Mouse (Mus musculus): ENCODE measurements around the gene Carmil3. TPM values are rescaled to one million over a fixed set of nuclear protein-coding genes. Genes with fewer than 3 reads are reported as not detected.

Carmil3 gene
- polyA plus RNA-seq (2015; fragmentation: Nextera tagmentation; extraction: Ambion mirVana), result 0.52 and 0.61 TPM in 2 replicates

GRCm38 (mm10) chr14:55490361-55491201 is at the start of gene Carmil3:
Gene Carmil3, plus strand, starts transcription at chr14:55490651.
- H3K4me1 ChIP-seq (replicated peaks; ENCODE audit: control insufficient read depth, insufficient read depth, low read length), result no peaks in the 10 kb centered on the region
- peak within 1 kb of the TSS; percentile 27 for H3K9ac ChIP-seq (ENCODE audit: low read depth, low read length)
- no peak for TF ChIP-seq CTCF (IDR thresholded peaks at IDR 0.05; ENCODE audit: low read depth)
- H3K4me3 ChIP-seq (ENCODE audit: low read depth, low read length), result peak within 1 kb of the TSS; percentile 65
- WGBS, result 1% methylated on average over 68 of the region's 68 CpGs
- H3K27ac ChIP-seq (ENCODE audit: low read depth, low read length), result no peak within 1 kb of the TSS
- no peaks in the 10 kb centered on the region for H3K27me3 ChIP-seq (replicated peaks; ENCODE audit: control insufficient read depth, insufficient read depth, low read length)
- H3K4me2 ChIP-seq (replicated peaks; ENCODE audit: low read depth), result peak within 1 kb of the TSS; percentile 99
- peaks cover 24% of the 10 kb centered on the region for H3K36me3 ChIP-seq (ENCODE audit: control insufficient read depth, insufficient read depth)
- H3K9me3 ChIP-seq (ENCODE audit: control insufficient read depth), result no peaks in the 10 kb centered on the region
- ATAC-seq, result peak; percentile 39

GRCm38 (mm10) chr14:55457693-55458092 is 32.8 kb upstream of the Carmil3 start:
- no peak overlapping the region for H3K4me3 ChIP-seq (ENCODE audit: low read depth, low read length)
- H3K36me3 ChIP-seq (ENCODE audit: control insufficient read depth, insufficient read depth), result no peaks in the 10 kb centered on the region
- no peak for TF ChIP-seq CTCF (IDR thresholded peaks at IDR 0.05; ENCODE audit: low read depth)
- no peaks in the 10 kb centered on the region for H3K27me3 ChIP-seq (replicated peaks; ENCODE audit: control insufficient read depth, insufficient read depth, low read length)
- no peak overlapping the region for H3K4me2 ChIP-seq (replicated peaks; ENCODE audit: low read depth)
- H3K4me1 ChIP-seq (replicated peaks; ENCODE audit: control insufficient read depth, insufficient read depth, low read length), result no peaks in the 10 kb centered on the region
- WGBS, result 36% methylated on average over 2 of the region's 2 CpGs
- no peaks in the 10 kb centered on the region for H3K9me3 ChIP-seq (ENCODE audit: control insufficient read depth)
- H3K9ac ChIP-seq (ENCODE audit: low read depth, low read length), result no peak overlapping the region
- no peak overlapping the region for H3K27ac ChIP-seq (ENCODE audit: low read depth, low read length)
- ATAC-seq, result no peak

GRCm38 (mm10) chr14:55458273-55458672 is 32.2 kb upstream of the Carmil3 start:
- Histone ChIP-seq H3K4me2 (replicated peaks; ENCODE audit: low read depth) (no peak overlapping the region), H3K4me1 (replicated peaks; ENCODE audit: control insufficient read depth, insufficient read depth, low read length) (no peaks in the 10 kb centered on the region), H3K27ac (ENCODE audit: low read depth, low read length) (no peak overlapping the region), H3K27me3 (replicated peaks; ENCODE audit: control insufficient read depth, insufficient read depth, low read length) (no peaks in the 10 kb centered on the region), H3K9ac (ENCODE audit: low read depth, low read length) (no peak overlapping the region), H3K9me3 (ENCODE audit: control insufficient read depth) (no peaks in the 10 kb centered on the region), H3K36me3 (ENCODE audit: control insufficient read depth, insufficient read depth) (no peaks in the 10 kb centered on the region), H3K4me3 (ENCODE audit: low read depth, low read length) (no peak overlapping the region)
- TF ChIP-seq CTCF (IDR thresholded peaks at IDR 0.05; ENCODE audit: low read depth), result peak; percentile 87
- no peak for ATAC-seq
- 23% methylated on average over 10 of the region's 10 CpGs for WGBS

- Histone ChIP-seq H3K9me3 (ENCODE audit: control insufficient read depth) (no peaks in the 10 kb centered on the region), H3K27ac (ENCODE audit: low read depth, low read length) (no peak overlapping the region), H3K4me1 (replicated peaks; ENCODE audit: control insufficient read depth, insufficient read depth, low read length) (no peaks in the 10 kb centered on the region), H3K4me2 (replicated peaks; ENCODE audit: low read depth) (no peak overlapping the region), H3K9ac (ENCODE audit: low read depth, low read length) (no peak overlapping the region), H3K27me3 (replicated peaks; ENCODE audit: control insufficient read depth, insufficient read depth, low read length) (no peaks in the 10 kb centered on the region), H3K4me3 (ENCODE audit: low read depth, low read length) (no peak overlapping the region), H3K36me3 (ENCODE audit: control insufficient read depth, insufficient read depth) (no peaks in the 10 kb centered on the region)
- ATAC-seq, result no peak
- 74% methylated on average over 3 of the region's 3 CpGs for WGBS
- no peak for TF ChIP-seq CTCF (IDR thresholded peaks at IDR 0.05; ENCODE audit: low read depth)
Observed at GRCm38 (mm10) chr14:55458761-55459160, 31.7 kb upstream of the Carmil3 start.

GRCm38 (mm10) chr14:55459796-55460195 is 30.7 kb upstream of the Carmil3 start:
- peak; percentile 59 for ATAC-seq
- 34% methylated on average over 4 of the region's 4 CpGs for WGBS
- H3K27ac ChIP-seq (ENCODE audit: low read depth, low read length), result peak overlapping the region; percentile 50; the same call in 1 of the 2 replicates

GRCm38 (mm10) chr14:55460297-55460696 is 30.2 kb upstream of the Carmil3 start:
- H3K27ac ChIP-seq (ENCODE audit: low read depth, low read length), result peak overlapping the region; percentile 50; the same call in 1 of the 2 replicates
- H3K9ac ChIP-seq (ENCODE audit: low read depth, low read length), result no peak overlapping the region
- H3K4me2 ChIP-seq (replicated peaks; ENCODE audit: low read depth), result peak overlapping the region; percentile 40
- TF ChIP-seq CTCF (IDR thresholded peaks at IDR 0.05; ENCODE audit: low read depth), result no peak
- WGBS, result 45% methylated on average over 10 of the region's 10 CpGs
- H3K4me1 ChIP-seq (replicated peaks; ENCODE audit: control insufficient read depth, insufficient read depth, low read length), result no peaks in the 10 kb centered on the region
- no peaks in the 10 kb centered on the region for H3K27me3 ChIP-seq (replicated peaks; ENCODE audit: control insufficient read depth, insufficient read depth, low read length)
- no peaks in the 10 kb centered on the region for H3K36me3 ChIP-seq (ENCODE audit: control insufficient read depth, insufficient read depth)
- peak; percentile 84 for ATAC-seq
- no peak overlapping the region for H3K4me3 ChIP-seq (ENCODE audit: low read depth, low read length)
- H3K9me3 ChIP-seq (ENCODE audit: control insufficient read depth), result no peaks in the 10 kb centered on the region

More at GRCm38 (mm10) chr14:55459796-55460195, 30.7 kb upstream of the Carmil3 start:
- H3K4me1 ChIP-seq (replicated peaks; ENCODE audit: control insufficient read depth, insufficient read depth, low read length), result no peaks in the 10 kb centered on the region
- no peaks in the 10 kb centered on the region for H3K27me3 ChIP-seq (replicated peaks; ENCODE audit: control insufficient read depth, insufficient read depth, low read length)
- no peaks in the 10 kb centered on the region for H3K36me3 ChIP-seq (ENCODE audit: control insufficient read depth, insufficient read depth)
- H3K9ac ChIP-seq (ENCODE audit: low read depth, low read length), result no peak overlapping the region
- no peaks in the 10 kb centered on the region for H3K9me3 ChIP-seq (ENCODE audit: control insufficient read depth)
- TF ChIP-seq CTCF (IDR thresholded peaks at IDR 0.05; ENCODE audit: low read depth), result no peak; the same call in 1 of the 2 replicates
- no peak overlapping the region for H3K4me3 ChIP-seq (ENCODE audit: low read depth, low read length)
- peak overlapping the region; percentile 40 for H3K4me2 ChIP-seq (replicated peaks; ENCODE audit: low read depth)

All from intestine, postnatal 0 days (tissue).